Mouse (Mus musculus) kidney, postnatal 14 days (tissue): ENCODE measurements around the gene Kdm3a.

ENCODE experiments used
- DNase-seq: peaks from one replicate; pipeline ENCODE4 v3.0.0; 2022; ENCODE audit warnings: mixed read lengths

Gene Kdm3a

DNA sequence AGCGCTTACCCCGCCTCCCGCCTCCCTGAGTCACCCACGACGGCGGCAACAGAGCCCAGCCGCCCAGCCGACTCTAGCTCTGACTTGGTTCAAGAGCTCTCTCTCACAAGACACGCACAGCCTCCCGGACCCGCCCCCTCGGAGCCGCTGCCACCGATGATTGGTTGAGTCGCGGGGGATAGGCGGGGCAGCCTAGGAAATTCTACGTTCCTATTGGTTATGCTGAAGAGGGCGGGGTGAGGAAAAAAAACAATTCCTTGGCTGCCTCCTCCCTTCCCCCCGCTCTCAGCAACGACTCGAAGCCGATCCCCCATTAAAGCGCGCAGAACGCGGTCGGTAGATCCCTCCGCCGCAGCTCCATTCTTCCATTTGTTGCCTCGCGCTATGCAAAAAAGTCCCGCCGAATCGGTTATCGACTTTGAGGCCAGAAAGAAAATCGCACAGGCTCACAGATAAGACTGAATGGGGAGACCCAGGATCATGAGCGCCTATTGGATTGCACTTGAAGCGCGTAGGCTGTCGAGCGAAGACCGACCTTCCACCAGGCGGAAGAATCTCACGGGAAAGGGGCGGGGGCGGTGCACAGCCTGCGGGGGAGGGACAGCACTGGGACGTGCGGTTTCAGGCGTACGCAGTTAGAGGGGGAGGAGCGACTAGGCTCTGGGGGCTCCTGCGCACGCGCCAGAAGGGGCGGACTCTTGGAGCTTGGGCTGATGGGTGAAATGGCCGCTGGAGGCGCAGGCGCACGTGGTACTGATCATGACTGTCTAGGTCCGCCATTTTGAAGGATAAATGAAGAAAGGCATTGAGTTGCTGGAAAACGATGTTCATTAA, at the start of gene Kdm3a:
Gene Kdm3a, minus strand, starts transcription at position 162 of the 834 bp plus-strand sequence.
- DNase-seq = peak; percentile 98

DNA sequence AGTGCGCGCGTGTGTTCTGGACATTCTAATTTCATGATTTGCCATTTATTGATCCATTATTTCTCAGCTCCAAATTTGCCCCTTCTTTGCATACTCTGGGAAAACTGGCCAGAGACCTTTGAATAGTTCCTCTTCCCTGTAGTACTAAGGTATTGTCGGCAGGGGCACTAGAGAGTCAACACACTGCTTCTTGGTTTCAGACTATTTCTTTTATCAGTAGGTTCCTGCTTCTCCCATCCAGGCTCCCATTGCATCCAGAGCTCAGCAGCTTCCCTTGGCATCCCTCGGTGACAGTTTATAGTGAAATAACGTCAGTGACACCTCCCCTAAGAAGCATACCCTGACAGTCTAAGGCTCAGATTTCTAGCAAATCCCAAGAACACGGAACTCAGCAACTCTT, 46.1 kb upstream of the Kdm3a start:
- DNase-seq = no peak

DNA sequence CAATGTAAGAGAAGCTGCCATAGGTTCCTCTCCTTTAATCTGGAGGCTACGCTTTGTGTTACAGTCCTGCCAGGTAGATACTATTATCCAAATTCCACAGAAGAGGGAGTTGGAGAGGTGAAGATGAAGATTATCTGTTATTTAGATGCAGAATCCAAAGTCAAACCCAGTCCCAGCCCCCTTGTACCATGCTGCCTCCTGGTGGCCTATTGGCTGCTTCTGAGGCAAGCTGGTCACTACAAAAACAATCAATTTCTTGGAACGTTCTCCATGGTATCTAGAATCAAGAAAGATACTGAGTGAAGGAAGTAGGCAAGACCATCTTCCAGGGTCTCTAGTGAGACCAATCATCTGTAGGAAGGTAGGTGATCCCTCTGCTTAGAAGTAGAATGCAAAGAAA, 40.4 kb upstream of the Kdm3a start:
- DNase-seq = peak; percentile 5

DNA sequence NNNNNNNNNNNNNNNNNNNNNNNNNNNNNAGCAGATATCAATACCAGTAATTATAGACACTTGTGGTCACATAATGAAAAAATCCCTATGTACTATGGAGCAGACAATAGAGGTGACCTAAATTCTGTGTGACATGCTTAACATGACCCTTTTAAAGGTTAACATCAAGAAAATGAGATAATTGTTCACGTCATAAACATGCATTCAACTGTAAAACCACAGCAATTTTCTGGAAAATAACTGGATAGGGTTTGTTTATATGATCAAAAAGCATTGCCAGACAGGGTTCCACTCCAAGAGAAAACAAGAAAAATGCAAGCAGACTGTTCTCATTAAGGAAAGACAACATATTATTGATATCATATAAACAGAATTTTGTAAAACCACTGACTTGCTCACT, 31.7 kb upstream of the Kdm3a start:
- DNase-seq = no peak

DNA sequence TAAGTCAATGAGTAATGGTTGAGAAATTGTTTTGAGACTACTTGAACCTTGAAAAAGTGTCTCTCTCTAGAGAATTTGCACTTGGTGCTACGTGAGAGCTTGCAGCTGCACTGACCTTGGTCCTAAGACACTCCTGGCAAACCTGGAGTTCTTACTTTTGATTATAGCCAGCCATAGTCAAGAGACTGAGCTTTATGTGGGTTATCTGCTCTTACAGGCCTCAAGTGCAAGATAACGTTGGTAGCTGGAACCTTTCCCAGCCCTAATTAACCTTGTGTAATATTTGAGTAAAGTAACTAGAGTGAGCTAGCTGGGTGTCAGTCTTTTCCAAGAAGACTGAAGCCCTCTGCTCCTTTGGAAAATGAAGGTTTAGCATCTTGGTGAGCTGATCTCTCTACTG, 25.5 kb upstream of the Kdm3a start:
- DNase-seq = no peak

DNA sequence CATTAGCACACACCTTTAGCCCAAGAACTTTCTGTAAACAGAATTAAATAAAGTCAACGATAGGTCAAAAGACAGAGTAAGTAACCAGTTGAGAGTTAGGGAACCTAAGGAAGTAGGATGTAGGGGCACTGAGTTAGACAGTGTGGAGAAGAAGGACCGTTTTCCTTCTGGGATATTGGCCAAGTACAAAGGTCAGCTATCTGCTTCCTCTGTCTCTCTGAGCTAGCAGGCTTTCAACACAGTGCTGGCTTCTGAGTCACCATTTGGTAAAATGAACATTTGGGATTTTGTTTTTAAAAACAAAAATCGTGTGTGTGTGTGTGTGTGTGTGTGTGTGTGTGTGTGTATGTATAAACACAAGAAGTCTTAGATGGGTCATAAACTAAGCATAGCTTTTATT, 23.0 kb upstream of the Kdm3a start:
- peak; percentile 33 for DNase-seq

DNA sequence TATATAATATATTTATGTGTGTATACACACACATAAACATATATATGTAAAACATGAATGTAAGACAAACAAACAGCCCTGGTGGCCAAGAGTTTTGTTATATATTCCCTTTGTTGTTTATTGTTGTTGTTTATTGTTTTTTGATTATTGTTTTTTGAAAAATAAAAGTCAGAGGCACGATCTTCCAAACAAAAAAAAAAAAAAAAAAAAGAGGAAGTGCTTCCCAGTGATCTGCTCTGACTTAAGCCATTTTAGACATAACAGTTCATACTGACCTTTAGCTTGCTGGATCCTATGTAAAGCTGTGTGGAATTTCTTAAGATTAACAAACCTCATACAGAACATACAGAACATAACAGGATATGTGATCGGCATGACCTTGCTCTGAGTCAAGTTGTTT, 19.1 kb upstream of the Kdm3a start:
- DNase-seq = no peak

DNA sequence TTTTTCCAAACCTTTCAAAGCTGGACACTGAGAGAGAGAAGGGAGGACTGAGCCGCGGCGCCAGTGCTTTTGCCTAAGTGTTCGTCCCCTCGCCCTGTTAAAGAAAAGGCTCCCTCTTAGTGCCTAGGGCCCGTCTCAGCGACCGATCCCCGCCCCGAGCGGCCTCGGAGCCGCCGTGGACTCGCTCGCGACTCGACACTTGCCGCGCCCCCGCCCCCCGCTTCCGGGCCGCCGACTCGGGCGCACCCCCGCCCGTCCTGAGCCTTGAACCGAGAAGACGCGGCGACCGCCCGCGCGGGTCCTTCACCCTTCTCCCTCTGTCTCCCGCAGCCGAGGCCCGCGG, 333 bp downstream of the Kdm3a start:
- no peak for DNase-seq

DNA sequence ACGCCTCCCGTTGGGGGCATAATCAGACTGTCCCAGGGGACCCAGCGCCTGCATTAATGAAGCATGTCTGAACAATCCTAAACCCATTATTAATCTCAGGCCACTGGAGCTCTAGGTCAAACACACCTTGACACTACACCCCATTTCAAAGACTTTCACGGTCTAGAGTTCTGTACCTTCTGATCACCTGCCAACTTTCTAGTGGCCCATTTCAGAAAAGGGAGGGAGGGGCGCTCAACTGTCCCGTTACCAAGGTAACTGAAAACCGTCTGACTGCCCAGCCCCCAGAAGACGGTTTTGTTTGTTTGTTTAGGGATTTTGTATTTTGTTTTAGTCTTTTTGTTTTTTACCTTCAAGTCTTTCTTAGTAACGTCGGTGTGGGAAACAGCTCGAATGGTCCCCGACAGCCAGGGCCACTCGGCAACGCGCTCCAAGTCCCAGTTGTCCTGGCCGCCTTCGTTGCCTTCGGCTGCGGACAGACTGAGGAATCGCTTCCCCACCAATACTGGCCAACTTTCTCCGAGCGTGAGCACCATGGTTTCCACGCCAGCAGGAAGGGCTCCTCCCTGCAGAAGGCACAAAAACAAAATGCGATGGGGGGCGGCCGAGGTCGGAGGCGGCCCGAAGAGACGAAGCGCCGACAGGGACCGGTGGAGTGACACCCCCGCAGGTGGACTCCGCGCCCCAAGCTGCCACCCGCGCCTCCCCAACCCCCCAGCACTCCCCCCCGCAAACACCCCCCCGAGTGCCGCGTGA, 906 bp downstream of the Kdm3a start:
- peak; percentile 64 for DNase-seq

DNA sequence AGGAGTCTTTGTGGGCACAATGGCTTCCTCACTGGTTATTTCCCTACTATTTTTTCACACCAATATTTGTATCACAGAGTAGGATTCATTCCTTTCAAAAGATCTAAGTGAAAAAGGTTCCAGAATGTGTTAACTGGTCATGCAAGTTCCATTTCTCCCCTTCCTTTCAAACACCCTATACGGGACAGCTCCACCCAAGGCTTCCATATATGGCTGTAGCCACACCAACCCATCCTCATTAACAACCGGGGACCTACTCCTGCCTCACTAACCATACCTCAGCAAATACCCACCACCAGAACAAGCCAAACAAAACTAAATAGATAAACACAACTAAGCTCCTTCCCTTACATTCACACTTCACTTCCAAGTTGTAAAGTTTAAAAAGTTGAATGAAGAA, 1.6 kb downstream of the Kdm3a start:
- DNase-seq = no peak

DNA sequence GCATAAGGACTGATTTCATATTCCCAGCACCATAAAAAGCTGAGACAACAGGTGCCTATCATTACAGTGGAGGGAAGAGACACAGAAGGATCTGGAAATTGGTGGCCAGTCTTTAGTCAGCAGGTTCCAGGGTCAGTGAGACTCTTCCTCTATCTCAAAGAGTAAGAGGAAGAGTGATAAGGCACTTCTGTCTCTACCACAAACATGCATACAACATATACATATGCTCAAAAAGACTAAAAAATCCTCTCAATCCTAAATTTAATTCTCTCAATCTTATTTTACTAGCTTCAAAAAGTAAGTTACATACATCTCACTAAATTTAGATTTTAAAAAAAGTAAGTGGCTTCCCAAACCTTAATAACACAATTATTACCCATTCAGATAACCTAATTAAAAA, 5.5 kb downstream of the Kdm3a start:
- DNase-seq = no peak

DNA sequence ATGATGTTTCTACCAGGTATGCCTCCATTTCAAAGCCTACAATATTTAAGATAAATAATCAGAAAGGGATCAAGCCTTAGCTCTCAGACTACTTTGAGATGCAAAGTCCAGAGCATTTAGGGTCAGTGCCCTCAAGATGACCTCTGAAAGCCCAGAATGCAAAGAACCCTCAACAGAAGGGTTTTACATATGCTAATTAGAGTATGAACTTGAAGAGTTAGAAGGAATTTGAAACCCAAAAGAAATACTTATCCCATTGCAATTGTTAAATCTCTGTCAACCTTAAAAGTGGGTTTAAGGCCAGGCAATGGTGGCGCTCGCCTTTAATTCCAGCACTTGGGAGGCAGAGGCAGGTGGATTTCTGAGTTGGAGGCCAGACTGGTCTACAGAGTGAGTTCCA, 6.8 kb downstream of the Kdm3a start:
- DNase-seq = no peak

DNA sequence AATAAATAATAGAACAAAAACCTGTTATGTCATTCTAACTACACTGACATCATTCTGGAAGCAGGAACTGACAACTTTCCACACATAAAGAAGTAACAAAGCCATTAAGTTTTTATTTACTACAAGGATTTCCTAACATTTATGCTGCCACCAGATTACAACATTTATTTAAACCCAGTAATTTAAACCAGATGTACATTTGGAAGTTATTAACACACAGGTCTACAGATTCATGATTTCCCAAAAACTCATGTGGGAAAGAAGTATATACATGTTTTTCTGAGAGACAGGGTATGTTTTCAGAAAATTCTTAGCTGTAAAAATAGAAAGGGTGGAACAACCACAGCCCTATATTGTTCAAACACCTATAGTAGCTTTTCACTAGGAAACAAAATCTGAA, 8.1 kb downstream of the Kdm3a start:
- no peak for DNase-seq

DNA sequence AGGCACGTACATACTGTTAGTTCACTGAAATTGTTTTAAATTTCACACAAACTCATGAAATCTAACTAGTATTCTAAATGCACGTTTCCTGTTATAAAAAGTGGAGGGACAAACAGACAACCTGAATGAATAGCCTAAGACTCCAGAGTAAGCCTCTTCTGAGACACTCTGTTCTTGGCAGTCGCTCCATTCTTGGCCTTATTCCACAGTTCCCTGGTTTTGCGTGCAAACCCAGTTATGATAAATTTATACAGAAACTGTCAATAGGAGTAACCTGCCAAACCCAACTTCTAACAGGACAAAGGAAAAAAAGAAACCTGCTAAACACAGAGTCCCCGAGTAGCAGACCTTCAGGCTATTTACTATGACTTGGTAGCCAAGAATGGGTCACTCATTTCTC, 10.8 kb downstream of the Kdm3a start:
- DNase-seq = no peak

DNA sequence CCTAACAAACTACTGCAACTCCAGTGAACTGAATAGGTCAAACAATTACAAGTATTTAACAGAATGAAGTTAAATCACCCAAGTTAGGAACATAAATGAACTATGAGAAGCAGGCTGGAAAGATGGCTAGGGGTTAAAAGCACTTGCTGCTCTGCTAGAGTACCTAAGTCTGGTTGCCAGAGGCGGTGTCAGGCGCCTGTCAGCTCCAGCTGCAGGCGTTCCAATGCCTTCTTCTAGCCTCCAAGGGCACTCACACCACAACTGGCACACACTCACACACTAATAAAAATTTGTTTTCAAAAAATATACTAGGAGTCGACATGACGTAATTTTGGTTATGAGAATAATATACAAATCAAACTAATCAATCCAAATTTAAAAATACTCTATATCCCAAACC, 11.2 kb downstream of the Kdm3a start:
- no peak for DNase-seq

DNA sequence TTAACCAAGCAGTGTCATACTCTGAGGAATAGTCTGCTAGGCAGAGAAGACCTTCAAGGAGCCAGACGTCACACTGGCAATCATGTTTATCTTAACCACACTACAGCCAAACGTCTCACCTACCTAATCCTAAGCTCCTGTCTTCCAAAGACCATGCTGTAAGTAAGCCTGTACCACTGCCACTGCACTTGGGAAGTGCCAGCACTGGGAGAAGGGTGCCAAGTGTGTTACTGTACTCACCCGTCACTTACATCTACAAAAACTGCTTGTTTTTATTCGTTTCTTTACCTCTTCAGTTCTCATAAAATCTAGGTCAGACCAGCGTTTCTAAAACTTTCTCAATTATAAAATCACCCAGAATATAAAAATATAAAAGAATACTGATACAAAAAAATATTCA, 15.8 kb downstream of the Kdm3a start:
- DNase-seq = no peak

DNA sequence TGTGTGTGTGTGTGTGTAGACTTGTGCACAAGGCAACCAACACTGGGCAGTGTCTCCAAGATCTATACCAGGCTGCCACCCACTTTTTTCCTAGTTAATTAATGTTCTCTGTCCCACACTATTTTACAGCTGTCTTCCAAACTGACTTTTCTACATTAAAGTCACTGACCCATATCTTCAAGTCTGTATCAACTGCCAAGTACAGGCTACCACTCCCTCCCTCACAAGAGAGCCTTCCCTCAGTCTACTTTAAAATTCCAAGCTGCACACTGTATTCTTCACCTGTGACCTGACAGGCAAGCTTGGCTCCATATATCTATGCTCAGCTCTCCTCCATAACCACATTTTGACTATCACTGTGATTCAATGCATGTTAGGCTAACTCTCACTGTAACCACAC, 19.6 kb downstream of the Kdm3a start:
- DNase-seq = no peak

DNA sequence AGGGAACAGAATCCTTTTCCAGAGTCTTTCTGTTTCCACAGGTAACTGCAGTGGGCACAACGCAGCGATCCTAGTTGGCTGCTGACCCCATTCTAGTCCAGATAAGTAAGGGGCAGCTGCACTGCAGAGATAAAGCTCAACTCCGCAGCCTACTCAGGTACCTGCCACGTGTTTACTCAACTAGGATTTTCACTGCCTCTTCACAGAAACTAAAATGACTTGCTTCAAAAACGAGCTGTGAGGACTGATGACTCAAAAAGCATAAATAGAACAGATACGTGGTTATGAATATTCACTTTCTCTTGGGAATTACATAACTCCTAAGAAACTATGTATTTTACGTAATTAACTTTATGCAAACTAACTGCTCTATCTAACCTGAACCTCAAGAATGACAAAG, 22.8 kb downstream of the Kdm3a start:
- DNase-seq = no peak

DNA sequence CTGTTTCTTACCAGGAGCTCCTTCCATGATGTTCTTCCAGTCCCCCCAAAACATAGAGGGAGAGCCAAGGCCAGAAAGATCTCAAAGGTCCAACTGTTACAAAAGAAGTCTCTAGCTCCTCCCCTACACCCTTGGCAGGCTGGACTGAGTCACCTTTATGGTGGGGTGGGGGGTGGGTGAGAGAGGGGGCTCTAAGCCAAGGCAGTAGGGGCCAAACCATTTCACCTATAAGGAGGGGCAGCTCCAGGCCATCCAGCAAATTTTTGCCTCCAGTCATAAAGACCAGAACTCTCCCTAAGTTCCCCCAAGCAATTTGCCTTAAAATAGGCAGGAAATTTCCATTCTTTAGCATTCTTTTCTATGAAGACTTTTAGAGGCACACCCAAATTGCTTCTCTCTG, 23.8 kb downstream of the Kdm3a start:
- no peak for DNase-seq

DNA sequence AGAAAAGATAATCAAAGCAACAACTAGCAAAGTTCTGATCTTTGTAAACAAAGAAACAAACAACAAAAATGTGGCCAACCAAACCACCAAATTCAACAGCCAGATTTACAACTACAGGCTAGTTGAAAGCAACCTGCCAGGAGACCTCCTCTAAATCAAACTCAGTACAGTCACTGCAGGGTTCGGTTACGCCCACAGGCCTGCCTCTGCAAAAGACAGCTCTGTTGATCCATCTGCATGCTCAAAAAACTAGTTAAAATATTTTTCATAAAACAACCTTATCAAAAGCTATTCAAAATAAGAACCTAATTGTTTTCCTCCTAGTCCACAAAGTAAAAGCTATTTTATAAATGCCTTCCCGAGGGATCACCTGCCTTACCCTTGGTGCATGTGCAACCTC, 25.0 kb downstream of the Kdm3a start:
- no peak for DNase-seq

DNA sequence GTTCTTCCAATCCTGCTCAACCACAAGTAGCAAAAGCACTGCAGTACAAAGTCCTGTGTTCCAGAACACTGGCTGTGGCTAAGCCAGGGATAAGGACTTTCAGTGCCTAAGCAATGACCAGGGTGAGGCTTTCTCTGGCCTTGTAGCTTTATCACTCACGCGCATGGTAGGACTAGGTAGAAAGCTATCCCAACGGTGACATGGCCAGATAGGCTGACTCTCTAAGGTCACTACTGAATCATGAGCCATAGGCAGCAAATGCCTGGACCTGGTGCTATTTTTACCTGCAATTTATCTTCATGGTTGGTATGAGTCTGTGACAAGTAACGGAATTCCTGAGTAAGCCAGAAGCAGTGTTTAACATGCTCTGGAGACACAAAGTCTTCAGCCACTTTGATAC, 42.6 kb downstream of the Kdm3a start:
- no peak for DNase-seq

DNA sequence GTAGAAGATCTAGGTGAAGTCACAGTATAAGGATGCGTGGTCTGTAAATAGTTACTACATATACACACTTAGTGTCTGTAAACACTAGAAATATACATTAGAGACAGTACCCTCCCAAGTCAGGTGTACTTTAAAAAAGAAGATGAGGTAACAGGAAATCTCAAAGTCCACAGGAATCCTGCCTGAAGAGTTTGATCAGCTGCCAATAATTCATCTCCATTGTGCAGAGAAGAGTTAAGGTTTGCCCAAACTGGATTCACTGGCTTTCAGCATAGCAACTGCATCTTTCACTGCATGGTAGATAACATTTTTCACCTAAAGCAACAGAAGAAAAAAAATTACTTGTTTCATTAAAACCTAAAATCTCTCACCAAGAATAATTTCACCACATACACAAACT, 43.4 kb downstream of the Kdm3a start:
- DNase-seq = no peak

DNA sequence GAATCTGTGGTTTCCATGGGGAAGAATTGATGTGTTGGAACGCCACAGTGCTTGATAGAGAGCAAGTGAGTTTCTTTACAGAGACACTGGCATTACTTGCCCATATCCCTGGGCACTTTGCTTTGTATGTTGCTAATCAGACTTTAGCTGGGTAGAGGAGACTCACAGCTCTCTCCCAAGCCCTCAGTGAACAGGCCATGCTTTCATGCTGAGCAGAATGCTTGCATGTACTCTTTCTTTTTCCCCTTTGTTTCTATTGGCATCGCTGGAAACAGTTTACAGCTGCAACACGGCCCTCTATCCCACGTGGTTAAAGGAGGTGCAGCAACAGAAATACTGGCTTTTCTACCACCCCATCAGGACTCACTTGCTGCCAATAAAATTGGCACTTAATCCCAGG, 49.6 kb downstream of the Kdm3a start:
- no peak for DNase-seq

DNA sequence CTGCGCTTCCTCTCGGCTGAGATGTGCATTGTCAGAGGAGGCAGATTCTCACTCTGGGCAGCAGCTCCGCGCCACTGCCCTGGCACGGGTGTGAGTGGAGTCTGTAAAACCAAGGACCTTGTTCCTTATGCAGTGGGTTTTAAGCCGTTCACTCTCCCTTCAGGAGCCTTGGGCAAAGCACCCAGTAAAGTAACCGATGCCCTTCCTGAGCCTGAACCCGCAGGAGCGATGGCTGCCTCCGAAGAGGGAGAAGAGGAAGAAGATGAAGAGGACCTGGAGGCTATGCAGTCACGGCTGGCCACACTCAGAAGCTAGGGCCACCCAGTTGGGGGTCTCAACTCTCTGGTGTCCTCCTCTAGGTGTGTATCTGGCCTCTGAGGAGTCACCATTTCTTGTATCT, 53.3 kb downstream of the Kdm3a start:
- DNase-seq = no peak

DNA sequence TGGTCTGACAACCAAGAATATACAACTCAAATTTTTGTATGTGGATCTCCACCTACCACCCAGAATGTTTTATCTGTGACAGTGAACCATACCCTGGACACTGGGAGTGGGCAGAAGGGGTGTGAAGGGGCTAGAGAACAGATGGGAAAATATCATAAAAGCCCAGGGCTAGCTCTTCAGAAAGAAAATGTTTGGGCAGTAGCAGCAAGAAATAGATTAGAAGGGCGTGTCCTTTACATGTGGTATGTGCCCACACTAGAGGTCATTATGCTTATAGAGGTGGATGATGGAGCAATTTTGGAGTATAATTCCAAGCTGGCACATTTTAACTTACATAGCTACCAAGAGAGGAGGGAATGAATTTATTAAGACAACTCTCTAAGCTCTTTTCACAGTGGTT, 57.4 kb downstream of the Kdm3a start:
- no peak for DNase-seq
